Mouse (Mus musculus) limb, embryonic 10.5 days (tissue): ENCODE results near the gene Hexa. TPM values are rescaled to one million over a fixed set of nuclear protein-coding genes. Genes with fewer than 3 reads are reported as not detected.
A peak's percentile ranks its signal among the peaks of the same experiment; 100 is the strongest.

Source experiments
- DNase-seq: peaks from one replicate; pipeline ENCODE4 v3.0.0-alpha.2; 2017; ENCODE audit warnings: low spot score
- H3K27ac ChIP-seq: fragments of 300-500 bp; sonication (generic); 2 replicates; pipeline ENCODE4 v1.5.1; 2016; ENCODE audit warnings: mild to moderate bottlenecking
- H3K27me3 ChIP-seq: fragments of 300-500 bp; sonication (generic); 2 replicates; pipeline ENCODE4 v1.6.1; 2016; ENCODE audit warnings: low read depth, mild to moderate bottlenecking; ENCODE audit not compliant: poor library complexity, severe bottlenecking
- H3K36me3 ChIP-seq: fragments of 300-500 bp; sonication (generic); 2 replicates; pipeline ENCODE4 v1.6.1; 2016; ENCODE audit warnings: mild to moderate bottlenecking, moderate library complexity
- H3K4me1 ChIP-seq: fragments of 300-500 bp; sonication (generic); 2 replicates; pipeline ENCODE4 v1.6.1; 2016
- H3K4me3 ChIP-seq: fragments of 300-500 bp; sonication (generic); 2 replicates; pipeline ENCODE4 v1.5.1; 2016; ENCODE audit warnings: mild to moderate bottlenecking, moderate library complexity
- H3K9me3 ChIP-seq: fragments of 300-500 bp; sonication (generic); replicated peaks from 2 replicates; pipeline ENCODE4 v1.6.1; 2016; ENCODE audit warnings: mild to moderate bottlenecking
- WGBS: fragments of 180-500 bp; shearing (Covaris S2); methylation state at CpG from one replicate; pipeline ENCODE4 v1.1.7; 2016; 5-methylcytosine and 5-hydroxymethylcytosine counted together
- polyA plus RNA-seq: library from polyadenylated mRNA; unstranded; fragments of >200 nt; fragmentation: Nextera tagmentation; extraction: Ambion mirVana; gene quantifications from 2 replicates; pipeline ENCODE4 v1.2.1, GENCODE M21; 2016

The Hexa gene
- polyA plus RNA-seq: 38.9 and 46.1 TPM in 2 replicates

DNA sequence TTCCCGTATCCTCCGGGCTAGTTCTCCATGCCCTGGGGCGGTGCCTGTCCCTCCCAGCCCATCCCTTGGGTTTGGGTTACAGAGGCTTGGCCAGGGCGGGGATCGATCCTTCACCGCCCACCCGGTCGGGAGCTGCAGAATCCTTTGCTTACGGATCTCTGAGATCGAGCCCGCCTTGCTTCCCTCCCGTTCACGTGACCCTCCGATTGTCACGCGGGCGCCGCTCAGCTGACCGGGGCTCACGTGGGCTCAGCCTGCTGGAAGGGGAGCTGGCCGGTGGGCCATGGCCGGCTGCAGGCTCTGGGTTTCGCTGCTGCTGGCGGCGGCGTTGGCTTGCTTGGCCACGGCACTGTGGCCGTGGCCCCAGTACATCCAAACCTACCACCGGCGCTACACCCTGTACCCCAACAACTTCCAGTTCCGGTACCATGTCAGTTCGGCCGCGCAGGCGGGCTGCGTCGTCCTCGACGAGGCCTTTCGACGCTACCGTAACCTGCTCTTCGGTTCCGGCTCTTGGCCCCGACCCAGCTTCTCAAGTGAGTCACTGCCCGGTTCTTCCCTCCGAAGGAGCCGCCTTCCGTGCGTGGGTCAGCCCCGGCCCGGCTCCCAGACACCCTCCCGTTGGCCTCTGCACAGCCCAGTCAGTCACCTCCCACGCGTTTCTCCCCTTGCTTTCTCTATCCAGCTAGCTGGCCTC is at the start of gene Hexa, which contains the start of gene Tmem202:
Hexa (plus strand) TSS at position 100 of the 697 bp plus-strand sequence.
Tmem202 (minus strand) TSS at position 407 of the 697 bp plus-strand sequence.
- H3K27me3 ChIP-seq: no peaks in the 10 kb centered on the region
- peak within 1 kb of the TSS; percentile 66 for H3K4me3 ChIP-seq
- WGBS: 4% methylated on average over 55 of the region's 55 CpGs
- H3K36me3 ChIP-seq: no peaks in the 10 kb centered on the region
- H3K4me1 ChIP-seq: peaks cover 21% of the 10 kb centered on the region
- no peaks in the 10 kb centered on the region for H3K9me3 ChIP-seq
- peak within 1 kb of the TSS; percentile 82 for H3K27ac ChIP-seq
- peak; percentile 96 for DNase-seq

DNA sequence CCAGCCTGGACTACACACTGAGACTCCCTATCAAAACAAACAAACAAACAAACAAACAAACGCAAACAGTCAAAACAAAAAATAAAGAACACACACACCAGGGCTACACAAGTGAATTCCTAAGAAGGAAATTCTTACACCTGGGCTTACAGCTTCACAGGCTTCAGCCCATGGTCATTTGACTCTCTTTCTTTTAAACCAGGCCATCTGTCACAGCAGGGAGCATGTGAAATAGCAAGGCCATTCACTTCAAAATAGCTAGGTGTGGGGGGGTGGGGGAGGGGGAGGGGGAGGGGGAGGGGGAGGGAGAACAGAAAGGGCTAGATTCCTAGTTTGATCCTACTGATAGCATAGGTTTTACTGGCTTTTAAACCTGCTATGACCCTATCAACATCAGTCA is 31.2 kb upstream of the Hexa start:
- Histone ChIP-seq H3K4me3 (no peak overlapping the region), H3K27me3 (no peaks in the 10 kb centered on the region), H3K4me1 (0 out of 2 replicates have a peak, but pooled peaks cover 3% of the 10 kb centered on the region), H3K9me3 (no peaks in the 10 kb centered on the region), H3K27ac (no peak overlapping the region), H3K36me3 (no peaks in the 10 kb centered on the region)
- DNase-seq: no peak
- WGBS: 51% methylated on average over 1 of the region's 1 CpGs

DNA sequence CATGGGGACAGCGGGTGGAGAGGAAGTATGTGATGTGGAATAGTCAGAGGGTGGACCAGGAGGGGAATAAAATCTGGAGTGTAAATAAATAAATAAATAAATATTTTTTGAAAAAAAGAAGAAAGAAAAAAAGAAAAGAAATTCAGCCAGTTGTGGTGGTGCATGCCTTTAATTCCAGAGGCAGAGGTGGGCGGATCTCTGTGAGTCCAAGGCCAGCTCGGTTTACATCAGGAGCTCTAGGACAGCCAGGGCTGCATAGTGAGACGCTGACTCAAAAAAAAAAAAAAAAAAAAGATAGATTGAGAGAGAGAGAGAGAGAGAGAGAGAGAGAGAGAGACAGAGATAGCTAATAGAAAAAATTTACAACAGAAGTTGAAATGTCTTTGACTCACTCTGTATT is 27.0 kb upstream of the Hexa start:
- H3K27me3 ChIP-seq: no peaks in the 10 kb centered on the region
- 51% methylated on average over 4 of the region's 4 CpGs for WGBS
- H3K4me1 ChIP-seq: peaks cover 10% of the 10 kb centered on the region

DNA sequence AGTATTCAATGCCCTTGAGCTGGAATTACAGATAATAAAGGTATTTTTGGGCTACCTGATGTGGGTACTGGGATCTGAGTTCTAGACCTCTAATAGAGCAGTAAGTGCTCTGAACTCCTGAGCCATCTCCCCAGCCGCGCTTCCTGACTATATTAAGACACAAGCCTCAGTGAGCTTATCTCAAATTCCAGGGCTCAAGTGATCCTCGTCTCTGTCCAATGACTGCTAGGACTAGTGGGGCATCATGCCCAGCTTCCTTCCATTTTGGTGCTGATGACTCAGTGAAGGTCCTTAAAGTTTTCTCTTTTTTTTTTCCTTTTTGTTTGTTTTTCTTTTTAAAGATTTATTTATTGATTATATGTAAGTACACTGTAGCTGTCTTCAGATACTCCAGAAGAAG is 24.3 kb upstream of the Hexa start:
- Histone ChIP-seq H3K4me1 (peaks cover 13% of the 10 kb centered on the region), H3K4me3 (no peak overlapping the region), H3K27me3 (no peaks in the 10 kb centered on the region), H3K9me3 (no peaks in the 10 kb centered on the region), H3K27ac (no peak overlapping the region), H3K36me3 (no peaks in the 10 kb centered on the region)
- 66% methylated on average over 3 of the region's 3 CpGs for WGBS
- no peak for DNase-seq

More for the DNA sequence above, 27.0 kb upstream of the Hexa start:
- Histone ChIP-seq H3K36me3 (no peaks in the 10 kb centered on the region), H3K4me3 (no peak overlapping the region), H3K27ac (no peak overlapping the region), H3K9me3 (no peaks in the 10 kb centered on the region)
- no peak for DNase-seq

DNA sequence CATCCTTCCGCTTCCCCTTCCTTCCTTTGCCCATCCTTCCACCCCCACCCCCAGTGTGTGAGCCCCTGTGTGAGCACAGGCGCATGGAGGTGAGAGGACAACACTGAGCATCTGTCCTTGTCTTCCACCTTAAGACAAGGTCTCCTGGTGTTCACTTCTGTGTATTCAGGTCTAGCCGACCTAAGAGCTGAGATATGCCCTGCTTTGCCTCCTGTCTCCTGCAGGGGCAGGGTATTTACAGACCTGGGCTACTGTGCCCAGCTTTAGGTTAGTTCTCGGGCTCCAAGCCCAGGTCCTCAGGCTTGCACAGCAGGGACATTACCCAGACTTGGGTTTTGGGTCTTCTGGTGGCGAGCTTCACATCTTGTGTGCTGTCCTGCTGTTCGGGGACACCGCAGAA is 22.2 kb upstream of the Hexa start:
- Histone ChIP-seq H3K4me1 (peaks cover 13% of the 10 kb centered on the region), H3K9me3 (no peaks in the 10 kb centered on the region), H3K36me3 (no peaks in the 10 kb centered on the region), H3K27ac (peak overlapping the region; percentile 40; the same call in 1 of the 2 replicates), H3K27me3 (no peaks in the 10 kb centered on the region), H3K4me3 (no peak overlapping the region)
- DNase-seq: peak; percentile 34
- 49% methylated on average over 7 of the region's 7 CpGs for WGBS

DNA sequence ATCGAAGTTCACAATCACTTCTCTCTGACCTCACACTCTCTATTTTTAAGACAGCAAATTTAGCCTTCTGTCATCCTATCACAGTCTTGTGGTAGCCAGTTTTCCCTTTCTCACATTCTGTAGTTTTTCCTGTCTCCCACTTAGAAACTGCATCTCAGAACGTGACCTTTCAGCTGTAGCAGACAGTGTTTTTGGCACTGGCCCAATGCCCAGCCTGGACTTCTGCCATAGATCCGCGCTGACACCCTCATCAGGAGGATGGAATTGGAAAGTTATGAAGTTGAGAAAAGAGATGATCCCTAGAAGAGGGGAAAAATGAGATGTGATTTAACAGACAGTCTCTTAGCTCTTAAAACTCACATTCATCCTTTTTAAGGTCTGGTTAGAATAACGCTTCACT is 20.4 kb upstream of the Hexa start:
- Histone ChIP-seq H3K9me3 (no peaks in the 10 kb centered on the region), H3K27ac (no peak overlapping the region), H3K4me1 (peaks cover 13% of the 10 kb centered on the region), H3K4me3 (no peak overlapping the region), H3K27me3 (no peaks in the 10 kb centered on the region), H3K36me3 (no peaks in the 10 kb centered on the region)
- no peak for DNase-seq
- WGBS: 93% methylated on average over 5 of the region's 5 CpGs

DNA sequence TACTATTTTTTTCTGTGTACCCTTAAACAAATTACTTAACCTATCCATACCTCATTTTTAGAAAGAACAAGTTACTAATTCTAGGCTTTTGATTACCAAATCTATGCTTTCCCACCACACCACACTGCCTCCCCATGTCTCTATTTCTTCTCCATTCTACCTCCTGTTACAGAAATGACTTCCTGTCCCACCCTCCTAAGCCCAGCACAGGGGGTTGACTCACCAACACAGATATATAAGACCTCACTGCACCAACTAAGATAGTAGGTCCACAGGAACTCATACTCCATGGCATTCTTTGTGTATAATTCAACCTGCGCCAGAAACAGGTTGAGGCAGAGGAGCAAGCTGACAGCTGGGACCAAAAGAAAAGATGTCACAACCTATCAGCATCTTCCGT is 19.9 kb upstream of the Hexa start:
- Histone ChIP-seq H3K36me3 (no peaks in the 10 kb centered on the region), H3K4me3 (no peak overlapping the region), H3K27me3 (no peaks in the 10 kb centered on the region), H3K27ac (no peak overlapping the region), H3K4me1 (peaks cover 13% of the 10 kb centered on the region), H3K9me3 (no peaks in the 10 kb centered on the region)
- DNase-seq: no peak
- 81% methylated on average over 2 of the region's 2 CpGs for WGBS

DNA sequence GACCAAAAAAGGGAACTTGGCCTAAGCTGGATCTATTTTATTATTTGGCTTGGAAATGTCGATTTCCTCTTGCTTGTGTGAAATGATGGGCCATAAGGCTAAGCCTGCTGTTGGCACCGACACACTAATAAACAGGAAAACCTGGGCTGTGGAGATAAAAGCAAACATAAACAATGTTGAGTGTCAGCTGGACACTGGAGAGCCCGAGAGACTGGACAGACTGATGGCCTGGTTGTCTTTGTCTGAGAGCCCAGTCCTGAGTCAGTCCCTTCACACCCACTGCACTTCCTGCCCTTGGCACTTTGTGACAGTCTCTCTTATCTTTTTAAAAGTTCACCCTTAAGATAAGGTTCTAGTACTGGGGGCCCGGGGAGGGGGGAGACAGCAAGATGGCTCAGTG is 16.4 kb upstream of the Hexa start:
- H3K4me1 ChIP-seq: peaks cover 2% of the 10 kb centered on the region; the same call in 1 of the 2 replicates
- DNase-seq: no peak
- no peak overlapping the region for H3K27ac ChIP-seq
- H3K27me3 ChIP-seq: no peaks in the 10 kb centered on the region
- H3K9me3 ChIP-seq: no peaks in the 10 kb centered on the region
- H3K4me3 ChIP-seq: no peak overlapping the region
- WGBS: 64% methylated on average over 4 of the region's 4 CpGs
- no peaks in the 10 kb centered on the region for H3K36me3 ChIP-seq

DNA sequence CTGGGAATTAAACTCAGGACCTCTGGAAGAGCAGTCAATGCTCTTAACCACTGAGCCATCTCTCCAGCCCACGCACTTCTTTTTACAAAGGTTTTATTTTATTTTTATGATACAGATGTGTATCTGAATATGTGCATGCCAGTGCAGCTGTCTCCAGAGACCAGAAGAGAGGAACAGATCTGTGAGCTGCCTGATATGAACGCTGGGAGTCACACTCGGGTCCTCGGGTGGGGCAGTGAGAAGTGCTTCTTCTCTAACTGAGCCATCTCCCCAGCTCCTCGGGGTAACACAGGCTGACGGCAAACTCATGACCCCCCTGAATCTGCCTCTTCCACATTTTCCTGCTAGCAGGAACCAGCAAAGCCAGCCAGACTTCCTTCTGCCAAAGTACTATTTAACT is 12.6 kb upstream of the Hexa start:
- WGBS: 83% methylated on average over 6 of the region's 6 CpGs
- Histone ChIP-seq H3K27ac (no peak overlapping the region), H3K27me3 (no peaks in the 10 kb centered on the region), H3K9me3 (no peaks in the 10 kb centered on the region), H3K36me3 (no peaks in the 10 kb centered on the region), H3K4me3 (no peak overlapping the region), H3K4me1 (no peaks in the 10 kb centered on the region)
- DNase-seq: no peak

DNA sequence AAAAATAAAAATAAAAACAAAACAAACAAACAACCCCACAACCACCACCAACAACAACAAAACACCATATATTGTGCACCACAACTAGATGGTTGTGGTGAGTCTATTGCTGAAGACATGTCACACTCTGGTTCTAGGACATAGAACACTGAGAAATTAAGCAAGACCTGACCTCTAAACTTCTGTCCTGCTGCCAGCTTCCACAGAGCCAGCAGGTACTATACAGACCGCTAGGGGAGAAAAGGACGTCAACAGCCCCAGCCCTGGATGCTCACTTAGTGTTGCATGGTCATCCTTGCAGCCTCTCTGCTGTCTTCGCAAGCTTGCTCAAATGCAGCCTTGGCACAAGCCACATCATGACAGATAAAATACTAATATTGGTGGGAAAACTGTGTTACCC is 11.8 kb upstream of the Hexa start:
- Histone ChIP-seq H3K36me3 (no peaks in the 10 kb centered on the region), H3K4me3 (no peak overlapping the region), H3K27me3 (no peaks in the 10 kb centered on the region), H3K27ac (no peak overlapping the region), H3K4me1 (no peaks in the 10 kb centered on the region), H3K9me3 (no peaks in the 10 kb centered on the region)
- WGBS: 92% methylated on average over 3 of the region's 3 CpGs
- DNase-seq: no peak

DNA sequence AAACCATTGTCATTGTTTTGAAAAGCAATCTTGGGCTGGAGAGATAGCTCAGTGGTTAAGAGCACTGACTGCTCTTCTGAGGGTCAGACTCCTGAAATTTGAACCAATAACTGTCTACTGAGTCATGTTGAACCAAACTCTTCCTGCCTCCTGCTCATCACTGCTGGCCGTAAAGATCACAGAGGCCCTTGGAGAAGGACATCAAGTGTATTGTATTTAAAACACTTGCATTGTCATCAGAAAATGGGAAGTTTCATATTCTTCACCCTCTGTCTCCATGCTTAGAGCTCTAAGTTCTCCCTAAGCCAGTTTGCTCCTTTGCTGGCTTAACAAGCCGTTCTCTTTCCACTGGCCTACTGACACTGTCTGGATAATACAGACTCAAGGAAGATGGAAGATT is 11.1 kb upstream of the Hexa start:
- Histone ChIP-seq H3K27me3 (no peaks in the 10 kb centered on the region), H3K4me3 (no peak overlapping the region), H3K36me3 (no peaks in the 10 kb centered on the region), H3K27ac (no peak overlapping the region), H3K4me1 (no peaks in the 10 kb centered on the region), H3K9me3 (no peaks in the 10 kb centered on the region)
- no peak for DNase-seq
- WGBS: 94% methylated on average over 2 of the region's 2 CpGs

DNA sequence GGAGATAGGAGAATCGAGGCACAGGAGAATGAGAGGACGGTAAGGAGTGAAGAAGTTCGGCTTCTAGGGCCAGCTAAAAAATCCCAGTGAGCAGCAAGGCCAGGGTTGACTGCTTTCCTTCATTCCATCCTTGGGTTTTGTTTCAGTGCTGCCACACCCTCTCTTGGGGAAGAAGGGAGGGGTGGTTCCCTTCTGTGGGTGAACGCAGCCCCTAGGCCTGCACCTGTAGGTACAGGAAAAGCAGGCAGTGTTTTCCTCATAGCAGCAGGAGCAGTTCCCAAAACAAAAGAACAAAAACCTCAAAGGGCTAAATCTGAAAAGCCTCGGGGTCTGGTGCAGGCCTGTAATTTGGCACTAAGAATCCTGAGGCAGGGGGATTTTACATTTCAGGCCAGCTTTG is 7.7 kb upstream of the Hexa start:
- 49% methylated on average over 5 of the region's 5 CpGs for WGBS
- no peak for DNase-seq
- Histone ChIP-seq H3K4me3 (no peak overlapping the region), H3K27me3 (no peaks in the 10 kb centered on the region), H3K9me3 (no peaks in the 10 kb centered on the region), H3K36me3 (no peaks in the 10 kb centered on the region), H3K4me1 (no peaks in the 10 kb centered on the region), H3K27ac (no peak overlapping the region)

DNA sequence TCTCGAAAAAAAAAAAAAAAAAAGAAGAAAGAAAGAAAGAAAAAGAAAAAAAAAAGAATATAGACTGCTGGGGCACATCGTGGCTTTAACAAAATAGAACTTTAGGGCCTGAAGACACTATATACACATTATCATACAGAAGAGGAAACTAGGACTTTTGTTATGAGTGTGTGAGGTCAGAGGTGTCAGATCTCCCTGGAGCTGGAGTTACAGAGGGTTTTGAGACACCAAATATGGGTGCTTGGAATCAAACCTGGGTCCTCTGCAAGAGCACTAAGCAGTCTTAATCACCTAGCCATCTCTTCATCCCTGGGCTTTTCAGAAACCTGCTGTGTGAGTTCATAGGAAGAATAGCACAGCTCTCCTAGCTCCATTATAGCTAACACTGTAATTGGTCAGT is 5.9 kb upstream of the Hexa start:
- WGBS: 67% methylated on average over 2 of the region's 2 CpGs
- Histone ChIP-seq H3K4me1 (no peaks in the 10 kb centered on the region), H3K36me3 (no peaks in the 10 kb centered on the region), H3K27me3 (no peaks in the 10 kb centered on the region), H3K4me3 (no peak overlapping the region), H3K9me3 (no peaks in the 10 kb centered on the region), H3K27ac (no peak overlapping the region)
- DNase-seq: no peak

DNA sequence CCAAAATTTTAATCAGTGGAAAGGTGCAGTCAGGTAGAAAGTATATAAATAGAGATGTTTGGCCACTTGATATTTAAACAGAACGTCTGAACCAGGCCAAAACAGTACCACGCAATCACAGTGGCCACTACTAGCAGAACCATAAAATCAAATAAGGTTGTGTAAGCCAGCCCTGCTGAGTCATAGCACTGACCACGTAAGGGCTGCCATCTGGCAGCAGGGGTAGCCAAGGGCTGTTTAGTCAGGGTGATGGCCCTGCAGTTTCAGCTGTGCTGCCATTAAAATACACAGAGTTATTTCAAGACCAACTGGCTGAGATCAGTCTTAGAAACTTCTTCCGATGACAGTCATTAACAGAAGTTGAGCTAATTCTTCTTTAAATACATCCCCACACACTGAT is 5.5 kb upstream of the Hexa start:
- Histone ChIP-seq H3K4me1 (peaks cover under 1% of the 10 kb centered on the region; the same call in 1 of the 2 replicates), H3K9me3 (no peaks in the 10 kb centered on the region), H3K36me3 (no peaks in the 10 kb centered on the region), H3K27me3 (no peaks in the 10 kb centered on the region), H3K27ac (no peak overlapping the region), H3K4me3 (no peak overlapping the region)
- no peak for DNase-seq
- 73% methylated on average over 4 of the region's 4 CpGs for WGBS
